Mouse (Mus musculus) CH12.LX (cell line): ENCODE data around the gene Il10ra.

Experiments
- CHD1 ChIP-seq: IDR thresholded peaks from 2 replicates; pipeline ENCODE4 v1.6.1; 2012; ENCODE audit warnings: low read depth, low read length, improper control_type of control experiment, inconsistent platforms
- CTCF ChIP-seq, 2 experiments: IDR thresholded peaks in 1 of 2; conservative IDR thresholded peaks in 1 of 2; 2 replicates each; pipeline ENCODE4 v1.5.1; 2011 to 2012; ENCODE audit warnings: low read depth in 2 of 2, low read length in 2 of 2, improper control_type of control experiment in 1 of 2, inconsistent platforms in 1 of 2, mild to moderate bottlenecking in 1 of 2, moderate library complexity in 1 of 2
- EP300 ChIP-seq: IDR thresholded peaks from 2 replicates; pipeline ENCODE4 v1.6.1; 2011; ENCODE audit warnings: low read length, improper control_type of control experiment
- JUND ChIP-seq: conservative IDR thresholded peaks from 2 replicates; pipeline ENCODE4 v1.6.1; 2011; ENCODE audit warnings: low read depth, low read length, improper control_type of control experiment
- KAT2A ChIP-seq: IDR thresholded peaks from 2 replicates; pipeline ENCODE4 v1.6.1; 2012; ENCODE audit warnings: low read length, improper control_type of control experiment, inconsistent platforms; ENCODE audit not compliant: insufficient replicate concordance
- MXI1 ChIP-seq: IDR thresholded peaks from 2 replicates; pipeline ENCODE4 v1.6.1; 2011; ENCODE audit warnings: mild to moderate bottlenecking, low read depth, low read length, improper control_type of control experiment
- NELFE ChIP-seq: IDR thresholded peaks from 2 replicates; pipeline ENCODE4 v1.6.1; 2011; ENCODE audit warnings: low read depth, low read length, improper control_type of control experiment
- POLR2A ChIP-seq: IDR thresholded peaks from 2 replicates; pipeline ENCODE4 v1.6.1; 2011; ENCODE audit warnings: low read depth, mild to moderate bottlenecking, improper control_type of control experiment, low read length
- UBTF ChIP-seq: IDR thresholded peaks from 2 replicates; pipeline ENCODE4 v1.6.1; 2012; ENCODE audit warnings: low read depth, mild to moderate bottlenecking, inconsistent platforms, low read length, improper control_type of control experiment, moderate library complexity
- USF1 ChIP-seq: IDR thresholded peaks from 2 replicates; pipeline ENCODE4 v1.6.1; 2014; ENCODE audit warnings: low read depth, mild to moderate bottlenecking, inconsistent platforms, low read length, improper control_type of control experiment
- ZNF384 ChIP-seq: IDR thresholded peaks from 2 replicates; pipeline ENCODE4 v1.6.1; 2012; ENCODE audit warnings: low read depth, low read length, improper control_type of control experiment, inconsistent platforms

DNA sequence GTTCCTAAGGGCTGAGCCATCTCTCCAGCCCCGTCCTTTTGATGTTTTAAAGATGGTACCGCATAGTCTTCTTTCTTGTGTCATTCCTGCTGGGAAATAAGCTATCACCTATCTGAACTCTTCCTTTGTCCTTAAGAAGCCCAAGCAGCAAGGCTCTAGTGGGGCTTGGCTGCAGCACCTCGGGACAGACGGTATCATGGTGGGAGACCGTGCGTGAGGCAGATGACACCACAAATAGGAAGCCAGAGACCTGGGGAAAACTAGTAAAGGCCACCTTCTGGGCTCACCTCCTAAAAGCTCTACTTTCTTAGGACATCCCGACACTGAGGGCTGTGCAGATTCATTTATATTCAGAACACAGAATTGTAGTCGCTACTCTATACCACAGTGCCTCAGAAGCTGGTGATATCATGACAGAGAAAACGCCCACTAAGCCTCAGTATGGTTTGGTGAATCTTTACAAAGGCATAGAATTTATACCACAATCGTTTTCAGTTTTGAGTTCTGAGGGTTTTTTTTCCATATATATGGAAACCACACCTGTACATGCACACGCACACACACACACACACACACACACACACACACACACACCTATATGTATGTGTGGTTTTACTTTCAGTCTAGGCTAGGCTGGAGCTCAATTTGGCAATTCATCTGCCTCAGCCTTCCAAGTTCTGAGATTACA lies 22.7 kb upstream of the Il10ra start:
- no peak for TF ChIP-seq POLR2A
- TF ChIP-seq USF1: no peak
- TF ChIP-seq CTCF (conservative IDR thresholded peaks at IDR 0.05 in 1 of 2, IDR thresholded peaks at IDR 0.05 in 1 of 2; ENCODE audit: low read depth in 2 of 2, low read length in 2 of 2): no peak
- no peak for TF ChIP-seq EP300
- no peak for TF ChIP-seq KAT2A
- no peak for TF ChIP-seq JUND
- TF ChIP-seq UBTF: no peak
- no peak for TF ChIP-seq ZNF384
- TF ChIP-seq MXI1: no peak
- no peak for TF ChIP-seq CHD1
- TF ChIP-seq NELFE: no peak
